Mouse (Mus musculus): ENCODE results near the gene Cks1brt. TPM values are rescaled to one million over a fixed set of nuclear protein-coding genes. Genes with fewer than 3 reads are reported as not detected.
A peak's percentile ranks its signal among the peaks of the same experiment; 100 is the strongest.
"Not testable (repeated sequence)": the region's sequence is repeated elsewhere in the genome, so short reads cannot be mapped to it uniquely, and the experiment has no call there.

Cks1brt gene
- total RNA-seq (2014; fragmentation: Nextera tagmentation) (not detected in 2 replicates), total RNA-seq (2017) (not detected in 2 replicates)

DNA sequence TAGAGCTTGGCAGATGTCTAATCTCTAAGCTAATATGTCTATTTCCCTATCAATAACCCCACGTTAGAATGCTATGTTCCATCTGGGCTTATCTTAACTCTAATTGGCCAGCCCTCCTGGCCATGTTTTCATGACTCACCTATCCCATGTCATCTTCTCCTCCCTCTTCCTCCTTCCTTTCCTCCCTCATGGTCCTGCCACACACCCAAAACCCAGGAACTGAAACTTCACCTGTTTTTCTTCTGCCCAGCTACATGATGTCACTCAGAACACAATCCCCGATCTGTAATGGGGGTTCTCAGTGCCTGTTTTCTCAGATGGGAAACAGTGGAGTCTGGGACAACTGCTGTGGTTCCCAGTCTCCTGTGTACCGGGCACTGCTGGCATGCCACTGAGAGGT, at the start of gene Cks1brt:
Gene Cks1brt (plus strand): TSS at position 301 of the 400 bp plus-strand sequence.
- no peak for ATAC-seq (replicated peaks; ENCODE audit: low FRiP score, low TSS enrichment, poor library complexity, severe bottlenecking)

DNA sequence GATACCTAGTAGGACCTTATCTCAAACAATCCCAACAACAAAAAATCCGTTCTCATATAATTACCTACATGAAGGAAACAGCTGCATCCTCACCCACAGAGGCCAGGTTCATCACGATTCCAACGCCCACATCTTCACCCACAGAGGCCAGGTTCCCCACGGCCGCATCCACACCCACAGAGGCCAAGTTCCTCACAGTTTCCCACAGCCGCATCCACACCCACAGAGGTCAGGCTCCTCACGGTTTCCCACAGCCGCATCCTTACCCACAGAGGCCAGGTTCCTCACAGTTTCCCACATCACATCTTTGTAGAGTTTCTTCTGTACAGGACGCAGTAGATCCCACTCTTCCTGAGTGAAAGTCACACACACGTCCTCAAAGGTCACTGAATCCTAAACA, 38.5 kb upstream of the Cks1brt start:
- ATAC-seq (replicated peaks; ENCODE audit: low FRiP score, low TSS enrichment, poor library complexity, severe bottlenecking): no peak

DNA sequence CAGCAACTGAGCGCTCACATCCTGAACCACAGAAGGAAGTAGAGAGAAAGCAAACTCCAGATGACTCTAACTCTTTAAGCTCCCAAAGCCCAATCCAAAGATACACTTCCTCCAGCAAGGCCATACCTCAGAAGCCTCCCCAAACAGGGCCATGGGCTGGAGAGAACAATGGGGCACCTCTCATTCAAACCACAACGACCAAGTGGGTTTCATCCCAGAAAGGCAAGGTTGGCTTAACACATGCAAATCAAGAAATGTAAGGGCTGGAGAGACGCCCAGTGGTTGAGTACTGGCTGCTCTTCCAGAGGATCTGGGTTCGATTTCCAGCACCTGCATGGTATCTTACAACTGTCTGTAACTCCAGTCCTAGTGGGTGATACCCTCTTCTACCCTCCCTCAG, 36.2 kb upstream of the Cks1brt start:
- ATAC-seq (replicated peaks; ENCODE audit: low FRiP score, low TSS enrichment, poor library complexity, severe bottlenecking): no peak

DNA sequence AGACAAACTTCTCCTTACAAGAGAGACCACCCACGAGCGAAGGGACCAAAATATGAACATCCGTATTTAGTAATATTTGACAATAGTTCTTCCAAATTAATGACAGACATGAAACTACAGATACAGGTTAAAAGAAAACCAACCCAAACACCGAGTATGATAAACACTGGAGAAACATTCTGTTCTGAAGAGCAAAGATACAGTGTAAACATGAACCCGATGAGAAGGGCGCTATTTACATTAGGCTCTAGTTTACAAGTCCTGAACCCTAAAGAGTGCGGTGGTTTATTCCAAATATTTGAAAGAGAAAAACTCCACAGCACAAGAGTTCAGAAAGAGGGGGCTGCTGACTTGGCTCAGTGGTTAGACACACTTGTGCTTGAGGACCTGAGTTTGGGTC, 34.7 kb upstream of the Cks1brt start:
- ATAC-seq (replicated peaks; ENCODE audit: low FRiP score, low TSS enrichment, poor library complexity, severe bottlenecking): no peak

DNA sequence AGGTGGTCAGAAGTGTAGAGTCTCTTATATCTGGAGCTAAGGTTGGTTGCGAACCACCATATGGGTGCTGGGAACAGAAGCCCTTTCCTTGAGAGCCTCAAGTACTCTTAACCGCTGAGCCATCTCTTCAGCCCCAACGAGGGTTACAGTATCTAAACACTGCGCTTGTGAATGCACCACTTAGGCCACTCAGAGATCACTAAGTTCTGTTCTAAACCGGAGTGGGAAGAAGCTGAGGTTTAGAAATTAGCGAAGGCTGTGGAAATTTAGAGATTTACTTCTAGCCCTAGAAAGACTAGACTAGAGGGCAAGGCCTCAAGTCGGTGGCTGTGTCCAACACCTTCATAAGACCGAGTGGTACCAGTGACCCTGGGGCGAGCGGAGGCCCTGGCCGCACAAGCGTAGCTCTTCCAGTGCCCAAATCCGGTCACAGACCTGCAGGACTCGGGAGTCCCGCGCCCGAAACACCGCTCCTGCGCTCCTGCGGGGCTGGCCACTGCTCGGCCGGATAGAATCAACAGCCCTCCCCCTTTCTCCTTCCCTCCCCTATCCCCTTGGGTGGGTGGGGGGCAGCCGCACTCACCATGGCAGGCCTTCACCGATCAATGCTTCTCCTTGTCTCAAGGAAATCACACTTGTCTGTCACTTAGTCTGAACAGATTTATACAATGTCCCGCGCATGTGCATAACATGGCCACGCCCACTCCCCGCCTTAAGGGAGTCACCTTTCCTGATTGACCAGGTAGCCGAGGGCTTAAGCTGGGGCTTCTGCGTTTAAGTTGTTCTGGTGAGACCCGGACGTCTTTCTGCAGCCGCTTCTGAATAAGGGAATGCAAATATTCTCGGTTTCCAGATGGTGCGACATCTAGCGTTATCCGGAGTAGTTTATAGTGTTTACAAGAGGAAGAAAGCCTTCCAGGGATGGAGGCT, 32.4 kb upstream of the Cks1brt start:
- ATAC-seq (replicated peaks; ENCODE audit: low FRiP score, low TSS enrichment, poor library complexity, severe bottlenecking): no peak

DNA sequence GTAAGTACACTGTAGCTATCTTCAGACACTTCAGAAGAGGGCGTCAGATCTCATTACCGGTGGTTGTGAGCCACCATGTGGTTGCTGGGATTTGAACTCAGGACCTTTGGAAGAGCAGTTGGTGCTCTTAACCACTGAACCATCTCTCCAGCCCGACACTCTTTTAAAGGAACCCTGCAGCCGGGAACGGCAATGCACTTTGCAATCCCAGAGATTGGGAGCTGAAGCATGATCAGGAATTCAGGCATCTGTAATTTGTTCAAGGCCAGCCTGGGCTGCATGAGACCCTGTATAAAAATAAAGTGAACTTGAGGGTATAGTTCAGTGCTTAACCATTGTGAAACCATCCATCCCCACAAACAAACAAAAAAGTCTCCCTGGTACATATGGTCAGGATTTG, 31.5 kb upstream of the Cks1brt start:
- not testable (repeated sequence) for ATAC-seq (replicated peaks; ENCODE audit: low FRiP score, low TSS enrichment, poor library complexity, severe bottlenecking)

DNA sequence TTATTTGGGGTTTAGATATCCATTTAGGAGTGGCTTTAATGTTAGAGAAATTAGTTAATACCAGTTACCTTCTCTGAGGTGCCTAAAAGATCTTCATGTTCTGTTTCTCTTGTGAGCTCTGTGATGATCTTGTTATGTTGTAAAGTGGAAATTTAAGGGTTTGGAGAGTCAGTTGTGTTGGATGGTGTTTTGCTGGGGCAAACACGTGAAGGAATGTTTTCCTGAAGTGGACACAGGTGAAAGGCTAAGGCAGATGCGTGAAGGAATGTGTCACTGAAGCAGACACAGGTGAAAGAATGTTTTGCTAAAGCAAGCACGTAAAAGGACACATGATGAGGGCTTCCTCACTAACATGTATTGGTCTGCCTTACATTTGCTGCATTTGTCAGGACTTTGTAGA, 28.7 kb upstream of the Cks1brt start, which contains the start of gene Zfp791:
Gene Zfp791 (minus strand): TSS at position 101 of the 400 bp plus-strand sequence.
- ATAC-seq (replicated peaks; ENCODE audit: low FRiP score, low TSS enrichment, poor library complexity, severe bottlenecking): no peak

DNA sequence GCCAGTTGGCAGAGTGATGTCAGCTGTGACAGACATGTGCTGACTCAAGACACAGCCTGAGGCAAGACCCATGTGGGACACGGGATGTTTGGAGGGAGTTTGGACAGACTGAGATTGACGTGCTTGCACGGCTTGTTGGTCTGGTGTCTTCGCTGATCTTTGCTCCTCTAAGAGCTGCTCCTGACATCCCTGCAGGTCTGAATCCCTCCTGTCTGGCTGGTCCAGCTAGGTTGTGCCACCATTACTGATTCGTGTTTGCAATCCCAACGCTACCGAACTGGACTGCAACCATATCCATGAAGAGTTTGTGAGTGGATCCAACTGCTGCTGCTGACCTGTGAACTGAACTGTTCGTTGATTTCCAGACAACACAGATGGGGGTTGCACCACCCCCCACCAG, 28.0 kb upstream of the Cks1brt start:
- no peak for ATAC-seq (replicated peaks; ENCODE audit: low FRiP score, low TSS enrichment, poor library complexity, severe bottlenecking)

DNA sequence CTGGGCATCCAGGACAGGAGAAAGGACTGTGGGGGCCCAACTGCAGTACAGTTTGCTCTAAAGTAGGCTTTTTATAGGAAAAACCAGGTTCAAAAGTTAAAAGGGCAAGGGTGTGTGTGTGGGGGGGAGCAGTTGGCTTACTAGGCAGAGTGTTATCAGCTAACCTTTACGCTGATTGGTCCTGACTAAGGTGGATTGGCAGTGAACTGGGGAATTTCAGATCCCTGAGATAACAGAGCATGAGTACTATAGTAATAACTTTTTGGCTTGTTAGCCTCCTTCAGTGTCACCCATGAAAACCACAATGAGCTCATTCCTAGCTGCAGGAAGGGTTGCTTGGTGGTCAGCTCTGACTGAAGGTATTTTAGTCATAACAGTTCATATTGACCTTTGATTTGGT, 19.4 kb upstream of the Cks1brt start:
- ATAC-seq (replicated peaks; ENCODE audit: low FRiP score, low TSS enrichment, poor library complexity, severe bottlenecking): no peak

DNA sequence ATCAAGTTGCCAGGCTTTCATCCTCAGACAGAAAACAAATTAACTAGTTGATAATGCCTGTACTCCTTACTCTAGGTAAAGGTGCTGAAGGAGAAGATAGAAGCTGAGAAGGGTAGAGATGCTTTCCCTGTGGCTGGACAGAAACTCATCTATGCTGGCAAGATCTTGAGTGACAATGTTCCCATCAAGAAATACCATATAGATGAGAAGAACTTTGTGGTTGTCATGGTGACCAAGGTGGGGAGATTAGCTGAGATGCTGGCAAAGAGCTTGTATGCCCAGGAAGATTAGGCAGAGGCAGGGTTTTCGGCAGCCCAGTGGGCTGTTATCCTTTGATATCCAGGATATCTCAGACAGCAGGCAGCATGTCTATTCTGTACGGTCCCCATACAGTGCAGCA, 16.0 kb upstream of the Cks1brt start:
- 0 out of 2 replicates have a peak, but pooled peaks have one; percentile 34 for ATAC-seq (replicated peaks; ENCODE audit: low FRiP score, low TSS enrichment, poor library complexity, severe bottlenecking)

DNA sequence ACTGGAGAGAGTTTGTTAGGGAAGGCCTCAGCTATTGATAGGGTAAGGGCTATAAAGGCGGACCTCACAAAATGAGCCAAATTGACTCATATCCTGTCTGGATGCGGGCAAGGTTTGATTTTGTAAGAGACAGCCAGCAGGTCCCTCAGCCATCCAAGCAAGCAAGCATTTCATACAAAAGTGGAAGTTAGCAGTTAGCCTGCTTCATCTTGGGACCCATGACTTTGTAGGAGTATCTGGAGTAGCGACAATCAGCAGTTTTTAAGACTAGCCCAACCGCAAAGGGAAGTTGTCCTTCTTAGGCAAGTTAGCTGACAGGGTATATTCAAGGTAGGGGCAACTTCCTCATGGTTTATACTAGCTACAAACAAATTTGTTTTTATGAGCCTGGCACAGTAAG, 9.2 kb upstream of the Cks1brt start:
- ATAC-seq (replicated peaks; ENCODE audit: low FRiP score, low TSS enrichment, poor library complexity, severe bottlenecking): no peak

DNA sequence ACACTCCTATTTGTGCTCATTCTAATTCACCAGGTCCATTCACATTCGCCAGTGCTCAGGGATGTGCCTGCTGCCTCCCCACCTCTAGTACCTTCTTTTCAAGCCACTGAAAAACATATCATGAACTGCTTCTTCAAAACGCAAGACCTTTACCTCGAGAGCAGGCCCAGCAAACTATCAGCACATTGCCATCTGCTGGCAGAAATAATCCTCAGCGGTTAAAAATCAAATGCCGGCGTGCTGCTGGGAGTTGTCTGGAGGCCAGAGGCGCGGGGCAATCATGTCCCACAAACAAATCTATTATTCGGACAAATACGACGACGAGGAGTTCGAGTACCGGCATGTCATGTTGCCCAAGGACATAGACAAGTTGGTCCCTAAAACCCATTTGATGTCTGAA, 19.6 kb downstream of the Cks1brt start:
- ATAC-seq (replicated peaks; ENCODE audit: low FRiP score, low TSS enrichment, poor library complexity, severe bottlenecking): no peak

DNA sequence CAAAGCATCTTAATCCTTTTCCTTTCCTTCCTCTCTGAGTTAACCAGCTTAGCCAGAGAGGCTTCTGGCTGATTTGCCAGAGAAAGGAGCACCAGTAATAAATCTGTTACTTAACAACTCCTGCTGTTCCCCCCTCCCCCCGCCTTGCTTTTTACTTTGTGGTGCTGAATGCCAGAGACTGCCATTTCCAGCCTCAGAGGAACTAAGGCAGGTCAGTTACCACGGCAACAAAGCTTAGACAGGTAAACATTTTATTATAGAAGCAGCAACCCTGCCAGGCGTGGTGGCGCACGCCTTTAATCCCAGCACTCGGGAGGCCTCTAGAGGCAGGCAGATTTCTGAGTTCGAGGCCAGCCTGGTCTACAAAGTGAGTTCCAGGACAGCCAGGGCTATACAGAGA, 24.2 kb downstream of the Cks1brt start:
- ATAC-seq (replicated peaks; ENCODE audit: low FRiP score, low TSS enrichment, poor library complexity, severe bottlenecking): no peak

DNA sequence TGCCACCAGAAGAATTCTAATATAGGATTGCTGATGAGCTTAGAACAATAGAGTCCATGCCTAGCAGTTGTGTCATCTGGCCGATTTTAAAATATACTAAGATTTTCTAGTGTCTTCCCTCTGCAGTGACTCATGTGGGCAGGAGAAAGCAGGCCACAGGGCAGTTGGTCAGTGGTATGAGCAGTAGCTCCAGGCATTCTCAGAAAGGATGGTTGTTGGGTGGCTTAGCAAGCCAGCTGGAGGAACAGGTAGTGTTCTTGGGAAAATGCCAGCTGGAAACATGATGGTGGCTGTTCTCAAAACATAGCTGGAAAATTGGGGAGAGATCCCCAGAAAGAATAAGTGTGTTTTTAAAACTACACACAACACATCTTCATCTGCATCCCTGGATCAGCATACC, 40.6 kb downstream of the Cks1brt start:
- no peak for ATAC-seq (replicated peaks; ENCODE audit: low FRiP score, low TSS enrichment, poor library complexity, severe bottlenecking)

DNA sequence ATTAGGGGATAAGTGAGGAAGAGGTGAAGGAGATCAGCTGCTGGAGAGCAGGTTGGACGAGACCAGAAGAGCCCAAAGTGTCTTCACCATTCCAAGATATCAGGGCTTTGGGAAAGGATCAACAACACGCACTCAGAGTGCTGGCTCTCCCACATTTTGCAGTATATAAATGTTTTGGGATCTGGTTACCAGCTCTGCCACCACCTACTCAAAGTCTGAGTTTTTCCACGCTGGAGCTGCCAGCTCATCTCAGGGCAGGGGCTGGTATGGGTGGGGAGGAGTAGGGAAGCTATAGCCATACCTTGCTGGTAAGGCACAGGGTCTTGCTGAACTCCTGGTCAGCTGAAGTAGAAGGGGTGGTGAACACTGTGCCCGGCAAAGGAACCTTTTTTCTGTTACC, 68.5 kb downstream of the Cks1brt start:
- no peak for ATAC-seq (replicated peaks; ENCODE audit: low FRiP score, low TSS enrichment, poor library complexity, severe bottlenecking)

DNA sequence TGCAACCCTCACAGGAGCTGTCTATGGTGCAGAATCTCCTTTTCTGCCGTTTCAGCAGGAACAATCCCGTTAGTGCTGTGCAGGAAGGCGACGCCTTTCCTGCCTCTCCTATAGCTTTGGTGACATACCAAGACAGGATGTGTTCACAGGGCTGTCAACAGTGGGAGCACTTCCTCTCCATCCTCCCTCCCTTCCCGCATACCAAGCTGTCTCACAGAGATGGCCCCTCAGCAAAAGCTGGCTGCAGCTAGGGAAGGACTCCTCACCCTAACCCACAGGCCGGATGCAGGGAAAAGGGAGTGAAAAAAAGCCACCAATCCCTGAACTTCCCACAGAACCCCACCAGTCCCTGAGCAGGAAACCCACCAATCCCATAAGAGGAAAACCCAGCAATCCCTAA, 69.3 kb downstream of the Cks1brt start:
- no peak for ATAC-seq (replicated peaks; ENCODE audit: low FRiP score, low TSS enrichment, poor library complexity, severe bottlenecking)

Other genes starting within 250 kb of the Cks1brt start
- gene Klf1, start 250.0 kb upstream of the Cks1brt start, total RNA-seq (2014; fragmentation: Nextera tagmentation): 193 and 197 TPM in 2 replicates
- 162 and 228 TPM in 2 replicates for gene Klf1, start 250.0 kb upstream of the Cks1brt start, total RNA-seq (2017)
- gene Dnase2a, start 243.4 kb upstream of the Cks1brt start, total RNA-seq (2014; fragmentation: Nextera tagmentation): 29.1 and 38.8 TPM in 2 replicates
- gene Dnase2a, start 243.4 kb upstream of the Cks1brt start, total RNA-seq (2017): 26.7 and 42.2 TPM in 2 replicates
- 0.45 TPM in 1 of 2 replicates, not detected in the other for gene Mast1, start 214.6 kb upstream of the Cks1brt start, total RNA-seq (2014; fragmentation: Nextera tagmentation)
- gene Mast1, start 214.6 kb upstream of the Cks1brt start, total RNA-seq (2017): 0.42 TPM in 1 of 2 replicates, not detected in the other
- gene Rtbdn, start 204.9 kb upstream of the Cks1brt start, total RNA-seq (2014; fragmentation: Nextera tagmentation): not detected in 2 replicates
- not detected in 2 replicates for gene Rtbdn, start 204.9 kb upstream of the Cks1brt start, total RNA-seq (2017)
- gene Gm49661, start 182.5 kb upstream of the Cks1brt start, total RNA-seq (2014; fragmentation: Nextera tagmentation): not detected in 2 replicates
- not detected in 2 replicates for gene Gm49661, start 182.5 kb upstream of the Cks1brt start, total RNA-seq (2017)
- gene Prdx2, start 182.3 kb upstream of the Cks1brt start, total RNA-seq (2014; fragmentation: Nextera tagmentation): 898 and 1,004 TPM in 2 replicates
- 1,011 and 1,021 TPM in 2 replicates for gene Prdx2, start 182.3 kb upstream of the Cks1brt start, total RNA-seq (2017)
- 198 and 202 TPM in 2 replicates for gene Rnaseh2a, start 182.2 kb upstream of the Cks1brt start, total RNA-seq (2014; fragmentation: Nextera tagmentation)
- gene Rnaseh2a, start 182.2 kb upstream of the Cks1brt start, total RNA-seq (2017): 119 and 151 TPM in 2 replicates
- gene Junb, start 173.2 kb upstream of the Cks1brt start, total RNA-seq (2014; fragmentation: Nextera tagmentation): 4.1 and 8.0 TPM in 2 replicates
- gene Junb, start 173.2 kb upstream of the Cks1brt start, total RNA-seq (2017): 57.8 and 74.2 TPM in 2 replicates
- gene Hook2, start 161.3 kb upstream of the Cks1brt start, total RNA-seq (2014; fragmentation: Nextera tagmentation): 7.7 and 9.6 TPM in 2 replicates
- 11.0 and 19.9 TPM in 2 replicates for gene Hook2, start 161.3 kb upstream of the Cks1brt start, total RNA-seq (2017)
- not detected in 2 replicates for gene Best2, start 137.4 kb upstream of the Cks1brt start, total RNA-seq (2014; fragmentation: Nextera tagmentation)
- gene Best2, start 137.4 kb upstream of the Cks1brt start, total RNA-seq (2017): not detected in 2 replicates
- 77.3 and 82.3 TPM in 2 replicates for gene Asna1, start 126.6 kb upstream of the Cks1brt start, total RNA-seq (2014; fragmentation: Nextera tagmentation)
- 48.6 and 73.5 TPM in 2 replicates for gene Asna1, start 126.6 kb upstream of the Cks1brt start, total RNA-seq (2017)
- gene Trir, start 125.1 kb upstream of the Cks1brt start, total RNA-seq (2014; fragmentation: Nextera tagmentation): 137 and 159 TPM in 2 replicates
- 342 and 455 TPM in 2 replicates for gene Trir, start 125.1 kb upstream of the Cks1brt start, total RNA-seq (2017)
- 42.2 and 68.5 TPM in 2 replicates for gene Tnpo2, start 115.0 kb upstream of the Cks1brt start, total RNA-seq (2014; fragmentation: Nextera tagmentation)
- gene Tnpo2, start 115.0 kb upstream of the Cks1brt start, total RNA-seq (2017): 20.3 and 28.3 TPM in 2 replicates
- gene Fbxw9, start 91.9 kb upstream of the Cks1brt start, total RNA-seq (2014; fragmentation: Nextera tagmentation): 11.0 and 21.1 TPM in 2 replicates
- 1.4 and 5.8 TPM in 2 replicates for gene Fbxw9, start 91.9 kb upstream of the Cks1brt start, total RNA-seq (2017)
- gene Gm5741, start 83.9 kb upstream of the Cks1brt start, total RNA-seq (2014; fragmentation: Nextera tagmentation): not detected in 2 replicates
- not detected in 2 replicates for gene Gm5741, start 83.9 kb upstream of the Cks1brt start, total RNA-seq (2017)
- gene Dhps, start 80.2 kb upstream of the Cks1brt start, total RNA-seq (2014; fragmentation: Nextera tagmentation): 69.1 and 99.2 TPM in 2 replicates
- 15.0 and 17.6 TPM in 2 replicates for gene Dhps, start 80.2 kb upstream of the Cks1brt start, total RNA-seq (2017)
- 172 and 250 TPM in 2 replicates for gene Wdr83os, start 71.2 kb upstream of the Cks1brt start, total RNA-seq (2014; fragmentation: Nextera tagmentation)
- 40.4 and 61.3 TPM in 2 replicates for gene Wdr83os, start 71.2 kb upstream of the Cks1brt start, total RNA-seq (2017)
- 50.1 and 102 TPM in 2 replicates for gene Wdr83, start 70.6 kb upstream of the Cks1brt start, total RNA-seq (2014; fragmentation: Nextera tagmentation)
- 23.1 and 25.2 TPM in 2 replicates for gene Wdr83, start 70.6 kb upstream of the Cks1brt start, total RNA-seq (2017)
- 30.8 and 30.9 TPM in 2 replicates for gene Man2b1, start 68.7 kb upstream of the Cks1brt start, total RNA-seq (2014; fragmentation: Nextera tagmentation)
- gene Man2b1, start 68.7 kb upstream of the Cks1brt start, total RNA-seq (2017): 9.8 and 13.8 TPM in 2 replicates
- not detected in 2 replicates for gene Zfp791, start 28.8 kb upstream of the Cks1brt start, total RNA-seq (2014; fragmentation: Nextera tagmentation)
- not detected in 2 replicates for gene Zfp791, start 28.8 kb upstream of the Cks1brt start, total RNA-seq (2017)
- gene Olfr371, start 74.1 kb downstream of the Cks1brt start, total RNA-seq (2014; fragmentation: Nextera tagmentation): not detected in 2 replicates
- gene Olfr371, start 74.1 kb downstream of the Cks1brt start, total RNA-seq (2017): not detected in 2 replicates
- gene Orc6, start 147.7 kb downstream of the Cks1brt start, total RNA-seq (2014; fragmentation: Nextera tagmentation): 137 and 173 TPM in 2 replicates
- 123 and 134 TPM in 2 replicates for gene Orc6, start 147.7 kb downstream of the Cks1brt start, total RNA-seq (2017)
- 95.7 and 104 TPM in 2 replicates for gene Vps35, start 147.9 kb downstream of the Cks1brt start, total RNA-seq (2014; fragmentation: Nextera tagmentation)
- 156 and 158 TPM in 2 replicates for gene Vps35, start 147.9 kb downstream of the Cks1brt start, total RNA-seq (2017)
- 39.2 and 40.3 TPM in 2 replicates for gene Mylk3, start 234.4 kb downstream of the Cks1brt start, total RNA-seq (2014; fragmentation: Nextera tagmentation)
- gene Mylk3, start 234.4 kb downstream of the Cks1brt start, total RNA-seq (2017): 24.3 and 31.6 TPM in 2 replicates